Mouse (Mus musculus) intestine, embryonic 15.5 days (tissue): ENCODE measurements at regions not wholly inside any gene's neighbourhood (a gene's known extent, or its start where the extent isn't known, plus 50 kb on each side); places are given as distances from the start of the nearest gene placed in this dataset.
"Not testable (repeated sequence)": the region's sequence is repeated elsewhere in the genome, so short reads cannot be mapped to it uniquely, and the experiment has no call there.

Experiments used
- ATAC-seq: fragments of 200-750 bp; cut with Nextera tagmentation; 2 replicates; pipeline ENCODE4 v1.8.0; 2017; ENCODE audit warnings: moderate TSS enrichment, moderate library complexity
- H3K27ac ChIP-seq: fragments of 300-500 bp; sonication (generic); 2 replicates; pipeline ENCODE4 v1.5.1; 2015; ENCODE audit warnings: mild to moderate bottlenecking, inconsistent platforms
- H3K27me3 ChIP-seq: fragments of 300-500 bp; sonication (generic); replicated peaks from 2 replicates; pipeline ENCODE4 v1.6.1; 2015; ENCODE audit warnings: inconsistent platforms
- H3K36me3 ChIP-seq: fragments of 300-500 bp; sonication (generic); 2 replicates; pipeline ENCODE4 v1.6.1; 2015; ENCODE audit warnings: inconsistent platforms
- H3K4me1 ChIP-seq: fragments of 300-500 bp; sonication (generic); replicated peaks from 2 replicates; pipeline ENCODE4 v1.6.1; 2015; ENCODE audit warnings: inconsistent platforms
- H3K4me2 ChIP-seq: fragments of 300-500 bp; sonication (generic); replicated peaks from 2 replicates; pipeline ENCODE4 v1.6.1; 2015; ENCODE audit warnings: mild to moderate bottlenecking, inconsistent platforms
- H3K4me3 ChIP-seq: fragments of 300-500 bp; sonication (generic); replicated peaks from 2 replicates; pipeline ENCODE4 v1.5.1; 2015; ENCODE audit warnings: inconsistent platforms
- H3K9ac ChIP-seq: fragments of 300-500 bp; sonication (generic); 2 replicates; pipeline ENCODE4 v1.6.1; 2015; ENCODE audit warnings: inconsistent platforms
- H3K9me3 ChIP-seq: fragments of 300-500 bp; sonication (generic); 2 replicates; pipeline ENCODE4 v1.6.1; 2016; ENCODE audit warnings: inconsistent platforms
- WGBS: fragments of 180-500 bp; shearing (Covaris S2); methylation state at CpG from one replicate; pipeline ENCODE4 v1.1.7; 2015; 5-methylcytosine and 5-hydroxymethylcytosine counted together

DNA sequence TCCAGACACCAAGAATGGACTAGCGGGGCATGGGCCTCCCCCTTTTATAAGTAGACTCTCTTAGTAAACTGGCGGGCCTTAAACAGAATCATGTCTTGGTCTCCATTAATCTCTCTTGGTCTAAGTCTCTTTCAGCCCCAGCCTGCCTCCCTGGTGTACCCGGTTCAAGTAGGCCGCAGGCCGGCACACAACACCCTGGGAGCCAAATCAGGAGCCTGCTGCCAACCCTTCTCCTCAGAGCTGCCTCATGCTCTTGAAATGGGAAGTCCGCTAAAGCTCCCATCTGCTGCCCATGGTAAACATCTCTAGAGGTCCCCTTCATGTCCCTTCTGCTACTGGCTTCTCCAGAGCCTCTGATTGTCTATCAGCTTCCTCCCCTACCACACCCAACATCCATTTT is 296.3 kb downstream of the 4933412E24Rik start:
- Histone ChIP-seq H3K4me1 (0 out of 2 replicates have a peak, but pooled peaks cover 7% of the 10 kb centered on the region), H3K27me3 (no peaks in the 10 kb centered on the region), H3K27ac (no peak overlapping the region), H3K4me2 (no peak overlapping the region), H3K9me3 (no peaks in the 10 kb centered on the region), H3K4me3 (no peak overlapping the region), H3K36me3 (no peaks in the 10 kb centered on the region), H3K9ac (no peak overlapping the region)
- no peak for ATAC-seq
- 91% methylated on average over 6 of the region's 6 CpGs for WGBS

DNA sequence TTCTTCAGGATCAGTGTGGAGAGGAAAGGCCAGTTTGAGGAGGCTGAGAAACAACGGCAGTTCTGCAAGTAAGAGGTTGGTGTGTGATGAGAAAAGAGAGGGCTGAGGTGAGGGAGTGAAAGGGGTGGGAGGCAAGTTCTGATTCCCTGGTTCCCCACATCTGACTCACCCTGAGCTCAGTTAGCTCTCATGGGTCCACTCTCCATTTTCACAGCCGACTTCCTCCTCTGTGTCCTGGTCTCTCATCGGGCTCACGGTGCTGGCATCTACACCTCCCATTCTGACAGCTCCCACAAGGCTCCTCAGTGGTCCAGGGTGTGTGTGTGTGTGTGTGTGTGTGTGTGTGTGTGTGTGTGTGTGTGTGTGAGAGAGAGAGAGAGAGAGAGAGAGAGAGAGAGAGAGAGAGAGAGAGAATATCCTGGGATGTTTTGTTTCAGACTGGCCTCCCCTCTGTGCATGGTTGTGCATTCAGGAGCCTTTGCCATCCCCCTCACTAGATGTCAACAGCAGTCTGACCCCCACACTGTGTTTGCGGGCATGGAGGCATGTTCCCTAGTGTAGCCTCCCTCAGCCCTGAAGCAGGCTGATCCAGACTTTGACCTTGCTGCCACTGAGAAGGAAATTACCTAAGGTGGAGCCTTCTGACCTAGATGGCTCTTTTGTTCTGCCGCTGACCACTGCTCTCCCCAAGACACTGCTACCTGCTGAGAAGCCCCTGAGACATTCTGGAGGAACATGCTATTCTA is 296.9 kb downstream of the 4933412E24Rik start:
- H3K4me1 ChIP-seq, H3K36me3 ChIP-seq, H3K4me2 ChIP-seq, H3K27me3 ChIP-seq, H3K4me3 ChIP-seq, H3K9me3 ChIP-seq, H3K27ac ChIP-seq, H3K9ac ChIP-seq: not testable (repeated sequence)
- WGBS, result 73% methylated on average over 6 of the region's 6 CpGs
- peak; percentile 60 for ATAC-seq

DNA sequence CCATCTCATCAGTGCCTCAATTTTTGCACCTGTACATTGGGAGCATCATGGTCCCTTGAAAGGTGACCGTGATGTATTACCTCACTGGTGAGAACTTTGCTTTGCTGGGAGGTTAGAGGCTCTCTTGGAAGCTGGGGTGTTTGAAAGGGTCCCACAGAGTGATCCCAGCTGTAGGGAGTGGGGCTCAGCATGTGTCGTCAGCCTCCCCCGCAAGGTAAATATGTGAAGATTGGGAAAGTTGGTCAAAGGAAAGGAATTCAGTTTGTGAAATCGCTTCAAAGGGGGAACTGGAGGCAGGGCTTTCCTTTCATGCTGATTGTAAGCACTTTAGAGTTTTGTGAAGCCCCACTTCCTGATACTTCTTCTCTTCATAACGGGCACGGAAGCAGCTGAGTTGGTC is 299.5 kb downstream of the 4933412E24Rik start:
- Histone ChIP-seq H3K4me2 (no peak overlapping the region), H3K4me3 (no peak overlapping the region), H3K27me3 (no peaks in the 10 kb centered on the region), H3K9me3 (no peaks in the 10 kb centered on the region), H3K4me1 (peaks cover 14% of the 10 kb centered on the region; the same call in 1 of the 2 replicates), H3K27ac (no peak overlapping the region), H3K9ac (no peak overlapping the region), H3K36me3 (no peaks in the 10 kb centered on the region)
- WGBS, result 60% methylated on average over 6 of the region's 6 CpGs
- no peak for ATAC-seq

DNA sequence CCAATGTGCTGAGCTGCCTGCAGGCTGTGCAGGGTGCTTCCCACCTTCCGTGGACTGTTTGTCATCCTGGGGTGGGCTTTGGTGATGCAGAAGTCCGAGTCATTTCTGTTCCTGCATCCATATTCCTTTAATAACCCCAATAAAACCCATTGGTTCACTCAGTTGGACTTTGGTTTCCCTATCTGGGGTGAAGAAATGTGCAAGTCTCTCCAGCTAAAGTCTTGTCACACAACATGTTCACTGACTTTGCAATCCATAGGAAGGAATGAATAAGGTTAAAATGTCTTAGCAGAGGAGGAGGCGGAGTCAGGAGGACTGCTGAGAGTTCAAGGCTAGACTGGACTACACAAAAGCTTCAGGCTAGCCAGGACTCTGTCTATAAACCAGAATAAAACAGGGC is 300.5 kb downstream of the 4933412E24Rik start:
- Histone ChIP-seq H3K27ac (no peak overlapping the region; the same call in 1 of the 2 replicates), H3K4me1 (peaks cover 11% of the 10 kb centered on the region; the same call in 1 of the 2 replicates), H3K27me3 (no peaks in the 10 kb centered on the region), H3K36me3 (no peaks in the 10 kb centered on the region), H3K4me3 (no peak overlapping the region), H3K9me3 (no peaks in the 10 kb centered on the region), H3K4me2 (no peak overlapping the region), H3K9ac (no peak overlapping the region)
- 64% methylated on average over 3 of the region's 3 CpGs for WGBS
- peak; percentile 70 for ATAC-seq

DNA sequence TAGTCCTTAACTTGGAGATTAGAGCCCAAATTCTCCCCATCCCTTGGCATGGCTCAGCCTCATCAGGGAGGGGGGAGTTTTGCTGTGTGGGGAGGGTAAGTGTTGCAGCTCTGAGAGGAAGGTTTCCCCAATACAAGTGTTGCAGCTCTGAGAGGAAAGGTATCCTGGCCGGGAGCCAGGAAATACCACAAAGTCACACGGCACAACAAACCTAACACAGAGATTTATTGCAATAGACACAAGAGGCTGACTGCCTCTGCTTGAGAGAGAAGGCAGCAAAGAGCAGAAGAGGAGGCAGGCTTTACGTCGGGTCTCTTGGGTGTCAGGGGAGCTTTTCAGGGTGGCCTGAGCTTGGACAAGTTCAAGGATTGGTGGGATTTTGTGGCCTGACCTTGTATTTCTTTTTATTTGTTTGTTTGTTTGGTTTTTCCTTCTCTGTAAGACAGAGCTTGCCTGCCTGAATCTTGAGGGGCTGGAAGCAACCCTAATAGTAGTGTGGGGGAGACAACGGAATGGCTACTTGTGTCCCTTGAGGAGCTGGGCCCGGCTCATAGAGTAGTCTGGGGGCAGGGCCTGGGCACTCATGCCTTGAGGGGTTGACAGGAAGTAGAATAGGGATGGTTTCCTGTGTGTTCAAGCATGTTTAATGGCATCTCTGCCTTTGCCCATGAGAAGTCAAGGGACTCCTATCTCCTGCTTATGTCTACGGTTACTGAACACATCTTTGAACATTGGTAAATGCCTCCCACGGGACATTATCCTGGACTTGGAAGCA is 302.3 kb downstream of the 4933412E24Rik start:
- H3K36me3 ChIP-seq, result no peaks in the 10 kb centered on the region
- H3K27ac ChIP-seq, result no peak overlapping the region
- no peak overlapping the region for H3K9ac ChIP-seq
- H3K4me2 ChIP-seq, result no peak overlapping the region
- H3K27me3 ChIP-seq, result no peaks in the 10 kb centered on the region
- no peak overlapping the region for H3K4me3 ChIP-seq
- H3K4me1 ChIP-seq, result peaks cover 11% of the 10 kb centered on the region; the same call in 1 of the 2 replicates
- WGBS, result 56% methylated on average over 8 of the region's 8 CpGs
- no peaks in the 10 kb centered on the region for H3K9me3 ChIP-seq
- no peak for ATAC-seq

- peaks cover 7% of the 10 kb centered on the region; the same call in 1 of the 2 replicates for H3K4me1 ChIP-seq
- H3K4me2 ChIP-seq, result no peak overlapping the region
- no peaks in the 10 kb centered on the region for H3K36me3 ChIP-seq
- WGBS, result 80% methylated on average over 5 of the region's 5 CpGs
- no peak overlapping the region for H3K9ac ChIP-seq
- H3K4me3 ChIP-seq, result no peak overlapping the region
- no peak for ATAC-seq
- H3K27me3 ChIP-seq, result no peaks in the 10 kb centered on the region
- H3K27ac ChIP-seq, result no peak overlapping the region
- H3K9me3 ChIP-seq, result no peaks in the 10 kb centered on the region
Observed at GRCm38 (mm10) chr15:59712077-59712752, 304.2 kb downstream of the 4933412E24Rik start.

- Histone ChIP-seq H3K27ac (no peak overlapping the region), H3K36me3 (no peaks in the 10 kb centered on the region), H3K4me2 (no peak overlapping the region), H3K4me3 (no peak overlapping the region), H3K27me3 (no peaks in the 10 kb centered on the region), H3K9ac (no peak overlapping the region), H3K4me1 (peaks cover 7% of the 10 kb centered on the region; the same call in 1 of the 2 replicates), H3K9me3 (no peaks in the 10 kb centered on the region)
- no peak for ATAC-seq
- 79% methylated on average over 2 of the region's 2 CpGs for WGBS
Observed at GRCm38 (mm10) chr15:59709925-59710324, 306.5 kb downstream of the 4933412E24Rik start.

GRCm38 (mm10) chr15:59708402-59708801 is 308.0 kb downstream of the 4933412E24Rik start:
- Histone ChIP-seq H3K4me2 (no peak overlapping the region), H3K27me3 (no peaks in the 10 kb centered on the region)

GRCm38 (mm10) chr15:59707081-59707480 is 309.3 kb downstream of the 4933412E24Rik start:
- ATAC-seq, result no peak
- WGBS, result 66% methylated on average over 8 of the region's 8 CpGs

More at GRCm38 (mm10) chr15:59708402-59708801, 308.0 kb downstream of the 4933412E24Rik start:
- no peaks in the 10 kb centered on the region for H3K9me3 ChIP-seq
- H3K4me3 ChIP-seq, result no peak overlapping the region
- H3K27ac ChIP-seq, result no peak overlapping the region
- H3K4me1 ChIP-seq, result no peaks in the 10 kb centered on the region
- no peaks in the 10 kb centered on the region for H3K36me3 ChIP-seq
- ATAC-seq, result no peak
- H3K9ac ChIP-seq, result no peak overlapping the region

More at GRCm38 (mm10) chr15:59707081-59707480, 309.3 kb downstream of the 4933412E24Rik start:
- Histone ChIP-seq H3K9me3 (no peaks in the 10 kb centered on the region), H3K27ac (no peak overlapping the region), H3K27me3 (no peaks in the 10 kb centered on the region), H3K9ac (no peak overlapping the region), H3K4me2 (no peak overlapping the region), H3K36me3 (no peaks in the 10 kb centered on the region), H3K4me1 (no peaks in the 10 kb centered on the region), H3K4me3 (no peak overlapping the region)
